Mouse (Mus musculus) intestine, embryonic 15.5 days (tissue): ENCODE results near the gene Nuak1. TPM values are rescaled to one million over a fixed set of nuclear protein-coding genes. Genes with fewer than 3 reads are reported as not detected.

ENCODE experiments used
- ATAC-seq: fragments of 200-750 bp; cut with Nextera tagmentation; 2 replicates; pipeline ENCODE4 v1.8.0; 2017; ENCODE audit warnings: moderate TSS enrichment, moderate library complexity
- H3K27ac ChIP-seq: fragments of 300-500 bp; sonication (generic); 2 replicates; pipeline ENCODE4 v1.5.1; 2015; ENCODE audit warnings: mild to moderate bottlenecking, inconsistent platforms
- H3K27me3 ChIP-seq: fragments of 300-500 bp; sonication (generic); replicated peaks from 2 replicates; pipeline ENCODE4 v1.6.1; 2015; ENCODE audit warnings: inconsistent platforms
- H3K36me3 ChIP-seq: fragments of 300-500 bp; sonication (generic); 2 replicates; pipeline ENCODE4 v1.6.1; 2015; ENCODE audit warnings: inconsistent platforms
- H3K4me1 ChIP-seq: fragments of 300-500 bp; sonication (generic); replicated peaks from 2 replicates; pipeline ENCODE4 v1.6.1; 2015; ENCODE audit warnings: inconsistent platforms
- H3K4me2 ChIP-seq: fragments of 300-500 bp; sonication (generic); replicated peaks from 2 replicates; pipeline ENCODE4 v1.6.1; 2015; ENCODE audit warnings: mild to moderate bottlenecking, inconsistent platforms
- H3K4me3 ChIP-seq: fragments of 300-500 bp; sonication (generic); replicated peaks from 2 replicates; pipeline ENCODE4 v1.5.1; 2015; ENCODE audit warnings: inconsistent platforms
- H3K9ac ChIP-seq: fragments of 300-500 bp; sonication (generic); 2 replicates; pipeline ENCODE4 v1.6.1; 2015; ENCODE audit warnings: inconsistent platforms
- H3K9me3 ChIP-seq: fragments of 300-500 bp; sonication (generic); 2 replicates; pipeline ENCODE4 v1.6.1; 2016; ENCODE audit warnings: inconsistent platforms
- WGBS: fragments of 180-500 bp; shearing (Covaris S2); methylation state at CpG from one replicate; pipeline ENCODE4 v1.1.7; 2015; 5-methylcytosine and 5-hydroxymethylcytosine counted together
- polyA plus RNA-seq: library from polyadenylated mRNA; unstranded; fragments of >200 nt; fragmentation: Nextera tagmentation; extraction: Ambion mirVana; gene quantifications from 2 replicates; pipeline ENCODE4 v1.2.1, GENCODE M21; 2015

The Nuak1 gene
- polyA plus RNA-seq, 1 experiment from 2014 or later = 0.92 TPM

DNA sequence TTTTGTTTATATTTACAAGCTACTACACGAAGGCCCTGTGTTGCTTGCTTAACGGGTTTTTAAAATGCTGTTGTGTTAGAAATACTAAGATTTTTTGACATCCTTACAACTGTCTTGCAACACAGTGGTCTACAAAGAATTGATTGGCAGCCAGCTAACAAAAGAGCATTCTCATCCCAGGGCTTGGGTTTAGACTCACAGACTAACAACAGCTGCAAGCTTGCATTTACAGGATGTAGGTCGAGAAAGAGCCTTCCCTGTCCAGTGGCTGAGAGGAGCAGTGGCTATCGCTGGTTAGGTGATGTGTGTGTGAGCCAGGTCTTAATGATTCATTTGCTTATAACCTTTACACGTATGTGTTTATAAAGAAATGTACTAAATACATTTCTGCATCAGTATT, 94.7 kb downstream of the Nuak1 start:
- 54% methylated on average over 5 of the region's 5 CpGs for WGBS
- no peak for ATAC-seq
- no peak overlapping the region for H3K27ac ChIP-seq

DNA sequence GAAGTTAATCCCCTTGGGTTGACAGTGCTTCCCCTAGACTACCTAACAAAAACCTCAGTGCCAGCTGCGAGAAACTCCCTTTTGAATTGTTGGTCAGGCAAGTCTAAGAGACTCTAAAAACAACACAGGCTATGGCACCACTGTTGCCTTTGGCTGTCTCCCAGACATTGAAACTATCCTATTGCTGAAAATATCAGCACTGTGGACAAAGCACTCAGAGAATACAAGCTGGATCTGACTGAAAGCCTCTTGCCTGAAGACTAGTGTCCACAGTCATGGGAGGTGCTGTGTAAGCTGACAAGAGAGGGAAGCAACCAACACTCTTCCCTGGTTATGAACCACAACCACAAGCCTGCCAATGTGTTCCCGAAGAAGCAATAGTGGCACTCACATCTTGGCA, 96.9 kb downstream of the Nuak1 start:
- no peaks in the 10 kb centered on the region for H3K36me3 ChIP-seq
- H3K27me3 ChIP-seq = no peaks in the 10 kb centered on the region
- no peak for ATAC-seq
- no peak overlapping the region for H3K4me3 ChIP-seq
- H3K4me2 ChIP-seq = no peak overlapping the region
- H3K4me1 ChIP-seq = peaks cover 4% of the 10 kb centered on the region; the same call in 1 of the 2 replicates
- no peak overlapping the region for H3K27ac ChIP-seq
- no peak overlapping the region for H3K9ac ChIP-seq
- H3K9me3 ChIP-seq = no peaks in the 10 kb centered on the region
- 99% methylated on average over 2 of the region's 2 CpGs for WGBS

More for the DNA sequence above, 94.7 kb downstream of the Nuak1 start:
- H3K4me3 ChIP-seq = no peak overlapping the region
- H3K4me2 ChIP-seq = no peak overlapping the region
- H3K9me3 ChIP-seq = no peaks in the 10 kb centered on the region
- H3K27me3 ChIP-seq = no peaks in the 10 kb centered on the region
- H3K9ac ChIP-seq = no peak overlapping the region
- no peaks in the 10 kb centered on the region for H3K36me3 ChIP-seq
- peaks cover 4% of the 10 kb centered on the region; the same call in 1 of the 2 replicates for H3K4me1 ChIP-seq

DNA sequence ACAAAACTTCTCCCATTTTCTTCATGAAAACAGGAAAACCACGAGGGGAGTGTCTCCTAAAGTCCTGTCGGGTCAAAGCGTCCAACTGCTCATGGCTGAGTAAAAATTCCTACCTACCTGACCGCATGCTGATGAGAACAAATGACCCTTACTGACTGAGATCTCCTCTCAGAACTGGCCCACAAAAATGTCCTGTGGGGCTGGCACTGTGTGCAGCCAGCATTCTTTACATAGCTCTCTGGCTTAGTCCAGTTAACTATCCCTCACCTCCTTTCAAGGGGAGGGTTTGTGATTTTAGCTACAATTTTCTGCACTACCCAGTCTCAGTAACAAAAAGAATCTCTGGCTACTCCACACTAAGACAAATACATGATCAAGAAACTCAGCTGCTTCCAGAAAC, 100.9 kb downstream of the Nuak1 start:
- Histone ChIP-seq H3K27me3 (no peaks in the 10 kb centered on the region), H3K4me1 (no peaks in the 10 kb centered on the region), H3K4me2 (no peak overlapping the region), H3K9ac (no peak overlapping the region), H3K9me3 (no peaks in the 10 kb centered on the region), H3K27ac (no peak overlapping the region), H3K36me3 (no peaks in the 10 kb centered on the region), H3K4me3 (no peak overlapping the region)
- no peak for ATAC-seq
- 70% methylated on average over 4 of the region's 4 CpGs for WGBS

- Histone ChIP-seq H3K9me3 (no peaks in the 10 kb centered on the region), H3K27ac (no peak overlapping the region), H3K36me3 (no peaks in the 10 kb centered on the region), H3K4me2 (no peak overlapping the region), H3K4me1 (no peaks in the 10 kb centered on the region), H3K27me3 (no peaks in the 10 kb centered on the region), H3K4me3 (no peak overlapping the region), H3K9ac (no peak overlapping the region)
- ATAC-seq = no peak
- 81% methylated on average over 3 of the region's 3 CpGs for whole genome bisulfite sequencing
These were observed 101.6 kb downstream of the Nuak1 start for GRCm38 (mm10) chr10:84338752-84339151.

DNA sequence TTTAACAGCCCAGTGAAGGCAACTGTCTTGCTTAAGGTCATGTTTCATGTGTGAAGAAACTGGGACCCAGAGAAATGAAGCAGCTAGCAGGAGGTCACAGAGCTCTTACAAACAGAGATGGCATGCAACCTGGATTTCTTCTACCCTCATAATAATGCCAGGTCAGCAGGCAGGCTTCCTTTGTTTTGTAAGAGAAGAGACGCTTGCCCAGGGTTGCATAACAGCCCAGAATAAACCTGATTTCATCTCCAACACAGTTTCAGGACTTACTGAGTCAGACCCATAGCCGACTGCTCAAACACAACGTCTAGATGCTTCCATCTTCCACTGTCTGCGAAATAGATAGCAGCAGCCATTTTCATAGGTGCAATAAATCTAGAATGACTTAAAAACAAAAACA, 105.0 kb downstream of the Nuak1 start:
- Histone ChIP-seq H3K9ac (no peak overlapping the region), H3K4me3 (no peak overlapping the region), H3K27ac (no peak overlapping the region), H3K9me3 (no peaks in the 10 kb centered on the region), H3K27me3 (no peaks in the 10 kb centered on the region), H3K36me3 (no peaks in the 10 kb centered on the region), H3K4me1 (no peaks in the 10 kb centered on the region), H3K4me2 (no peak overlapping the region)
- 78% methylated on average over 4 of the region's 4 CpGs for WGBS
- ATAC-seq = no peak

DNA sequence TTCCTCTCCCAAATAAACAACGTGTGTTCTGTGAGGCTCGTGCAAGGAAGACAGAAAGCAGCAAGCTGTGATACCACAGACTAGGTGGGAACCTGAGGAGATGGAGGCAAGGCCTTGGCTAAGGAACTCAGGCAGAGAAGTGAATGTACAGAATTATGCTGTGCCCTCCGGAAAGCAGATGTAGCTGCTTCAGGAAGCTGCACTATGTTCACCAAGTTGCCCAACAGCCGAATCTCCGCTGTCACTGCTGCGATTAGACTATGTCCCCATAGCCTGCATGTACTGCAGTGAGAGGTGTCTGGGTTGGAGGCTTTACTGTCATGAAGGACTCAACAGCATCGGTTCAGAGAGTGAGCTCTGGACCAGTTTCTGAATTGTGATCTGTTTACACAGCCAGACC, 110.6 kb downstream of the Nuak1 start:
- H3K4me2 ChIP-seq = no peak overlapping the region
- no peak for ATAC-seq
- H3K27me3 ChIP-seq = no peaks in the 10 kb centered on the region
- no peak overlapping the region for H3K9ac ChIP-seq
- no peaks in the 10 kb centered on the region for H3K36me3 ChIP-seq
- H3K27ac ChIP-seq = no peak overlapping the region
- H3K9me3 ChIP-seq = no peaks in the 10 kb centered on the region
- no peak overlapping the region for H3K4me3 ChIP-seq
- 76% methylated on average over 7 of the region's 7 CpGs for WGBS
- no peaks in the 10 kb centered on the region for H3K4me1 ChIP-seq

GRCm38 (mm10) chr10:84329336-84329735, 111.1 kb downstream of the Nuak1 start:
- H3K9ac ChIP-seq = no peak overlapping the region
- no peak overlapping the region for H3K27ac ChIP-seq
- H3K4me3 ChIP-seq = no peak overlapping the region
- no peaks in the 10 kb centered on the region for H3K4me1 ChIP-seq
- no peaks in the 10 kb centered on the region for H3K9me3 ChIP-seq
- no peak for ATAC-seq
- H3K4me2 ChIP-seq = no peak overlapping the region
- WGBS = 75% methylated on average over 5 of the region's 5 CpGs
- no peaks in the 10 kb centered on the region for H3K36me3 ChIP-seq
- H3K27me3 ChIP-seq = no peaks in the 10 kb centered on the region

DNA sequence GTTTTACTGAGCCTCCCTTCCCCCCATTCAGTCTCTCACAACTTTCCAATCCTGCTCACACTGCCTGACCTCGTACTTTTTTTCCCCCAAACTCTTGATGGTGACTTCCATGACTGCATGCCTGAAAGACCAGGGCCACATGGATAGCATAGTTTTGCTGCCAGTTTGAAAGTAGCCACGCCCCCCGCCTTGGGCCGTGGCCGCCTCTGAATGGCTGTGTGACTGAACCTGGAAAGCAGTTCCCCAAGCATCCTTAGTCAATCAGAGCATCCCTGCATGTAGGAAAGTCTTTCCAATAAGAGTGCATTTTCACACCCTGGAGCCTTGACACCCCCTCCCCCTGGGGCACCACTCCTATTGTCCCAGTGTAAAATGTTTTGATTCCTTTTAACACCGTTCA, 116.4 kb downstream of the Nuak1 start:
- no peak overlapping the region for H3K4me2 ChIP-seq
- 63% methylated on average over 6 of the region's 6 CpGs for WGBS
- H3K36me3 ChIP-seq = no peaks in the 10 kb centered on the region
- H3K27me3 ChIP-seq = no peaks in the 10 kb centered on the region
- H3K4me3 ChIP-seq = no peak overlapping the region
- ATAC-seq = no peak
- H3K9me3 ChIP-seq = no peaks in the 10 kb centered on the region
- no peak overlapping the region for H3K27ac ChIP-seq
- H3K4me1 ChIP-seq = no peaks in the 10 kb centered on the region
- no peak overlapping the region for H3K9ac ChIP-seq

Other genes with a start within 250 kb of the Nuak1 start
- 59.8 and 61.2 TPM in 2 replicates for gene Ckap4, start 93.5 kb upstream of the Nuak1 start, polyA plus RNA-seq
- gene Tcp11l2, start 136.0 kb upstream of the Nuak1 start, polyA plus RNA-seq = 10.6 and 11.6 TPM in 2 replicates
- 11.3 and 11.6 TPM in 2 replicates for gene Polr3b, start 181.7 kb upstream of the Nuak1 start, polyA plus RNA-seq